35 mouse cellular contexts compared by ENCODE assay signal in genomic region chr13:30310221-30310620, GRCm38 (mm10). TPM values are rescaled to one million over a fixed set of nuclear protein-coding genes. Genes with fewer than 3 reads are reported as not detected.
"Had no signal": no experiment of that assay in that cellular context is flagged by ENCODE, and none has a peak within 500 bp of the region (broad histone marks: within the 10 kb centered on the region; RNA-seq: fewer than 3 reads in every experiment).

No protein-coding gene starts in this region.

- DNase-seq: heart, postnatal 10 days; heart, postnatal 14 days; heart, postnatal 36 days; heart, postnatal 4 days; kidney, adult 11 months; kidney, adult 18-20 months; kidney, adult 2 months; kidney, adult 8-10 months; kidney, adult 9 months; kidney, postnatal 10 days; kidney, postnatal 14 days; kidney, postnatal 25 days; kidney, postnatal 36 days; kidney, postnatal 4 days; layer of hippocampus, adult 9-11 months; layer of hippocampus, postnatal 36 days had no signal

- H3K9me3 ChIP-seq: heart, embryonic 12.5 days; heart, embryonic 13.5 days; heart, embryonic 15.5 days; hindbrain, embryonic 10.5 days; hindbrain, embryonic 12.5 days; hindbrain, embryonic 13.5 days; hindbrain, embryonic 15.5 days; intestine, embryonic 15.5 days; kidney, embryonic 15.5 days had no signal

- H3K4me3 ChIP-seq: heart, embryonic 12.5 days; heart, embryonic 13.5 days; heart, embryonic 15.5 days; hindbrain, embryonic 10.5 days; hindbrain, embryonic 12.5 days; hindbrain, embryonic 13.5 days; hindbrain, embryonic 15.5 days; intestine, embryonic 15.5 days; kidney, embryonic 15.5 days; layer of hippocampus, adult 2 months; left cerebral cortex, adult 2 months had no signal

- H3K4me2 ChIP-seq: heart, embryonic 11.5 days; heart, embryonic 12.5 days; heart, embryonic 13.5 days; heart, embryonic 15.5 days; hindbrain, embryonic 12.5 days; hindbrain, embryonic 13.5 days; hindbrain, embryonic 14.5 days; hindbrain, embryonic 15.5 days; intestine, embryonic 15.5 days; kidney, embryonic 15.5 days had no signal

- H3K27me3 ChIP-seq: heart, embryonic 12.5 days; heart, embryonic 13.5 days; heart, embryonic 15.5 days; hindbrain, embryonic 12.5 days; hindbrain, embryonic 13.5 days; hindbrain, embryonic 15.5 days; intestine, embryonic 15.5 days; kidney, embryonic 15.5 days had no signal

- H3K27ac ChIP-seq: heart, embryonic 13.5 days; heart, embryonic 15.5 days; hindbrain, embryonic 10.5 days; hindbrain, embryonic 12.5 days; hindbrain, embryonic 13.5 days; hindbrain, embryonic 14.5 days; hindbrain, embryonic 15.5 days; hindbrain, postnatal 0 days; intestine, embryonic 15.5 days; kidney, embryonic 15.5 days; kidney, postnatal 0 days; layer of hippocampus, adult 2 months; left cerebral cortex, adult 2 months had no signal

- H3K36me3 ChIP-seq: heart, embryonic 12.5 days; heart, embryonic 13.5 days; heart, embryonic 15.5 days; hindbrain, embryonic 10.5 days; hindbrain, embryonic 12.5 days; hindbrain, embryonic 13.5 days; hindbrain, embryonic 15.5 days; intestine, embryonic 15.5 days; kidney, embryonic 15.5 days had no signal

- H3K4me1 ChIP-seq: heart, embryonic 12.5 days; heart, embryonic 13.5 days; heart, embryonic 15.5 days; hindbrain, embryonic 10.5 days; hindbrain, embryonic 12.5 days; hindbrain, embryonic 13.5 days; hindbrain, embryonic 15.5 days; intestine, embryonic 15.5 days; kidney, embryonic 15.5 days had no signal

- ATAC-seq: hindbrain, embryonic 16.5 days; hindbrain, postnatal 0 days; inflammation-experienced regulatory T-cells, adult 6 months; intestine, embryonic 15.5 days; intestine, embryonic 16.5 days; intestine, postnatal 0 days had no signal

- H3K9ac ChIP-seq: heart, embryonic 12.5 days; heart, embryonic 13.5 days; heart, embryonic 15.5 days; hindbrain, embryonic 12.5 days; hindbrain, embryonic 13.5 days; hindbrain, embryonic 14.5 days; hindbrain, embryonic 15.5 days; intestine, embryonic 15.5 days; kidney, embryonic 15.5 days had no signal

RNA-seq across cellular contexts. Expression of gene Agtr1a, which starts 26.0 kb away (rescaled TPM):
- polyA plus RNA-seq: inflammation-experienced regulatory T-cells, adult 6 months had no signal
